Mouse (Mus musculus): ENCODE data around the gene Slc39a11. TPM values are rescaled to one million over a fixed set of nuclear protein-coding genes. Genes with fewer than 3 reads are reported as not detected.

Gene Slc39a11
- total RNA-seq, 2 experiments from 2014 or later = 24.8 to 36.9 TPM

- ATAC-seq (replicated peaks; ENCODE audit: poor library complexity, severe bottlenecking) = no peak
Observed at GRCm38 (mm10) chr11:113554194-113554593, 95.7 kb downstream of the Slc39a11 start.

DNA sequence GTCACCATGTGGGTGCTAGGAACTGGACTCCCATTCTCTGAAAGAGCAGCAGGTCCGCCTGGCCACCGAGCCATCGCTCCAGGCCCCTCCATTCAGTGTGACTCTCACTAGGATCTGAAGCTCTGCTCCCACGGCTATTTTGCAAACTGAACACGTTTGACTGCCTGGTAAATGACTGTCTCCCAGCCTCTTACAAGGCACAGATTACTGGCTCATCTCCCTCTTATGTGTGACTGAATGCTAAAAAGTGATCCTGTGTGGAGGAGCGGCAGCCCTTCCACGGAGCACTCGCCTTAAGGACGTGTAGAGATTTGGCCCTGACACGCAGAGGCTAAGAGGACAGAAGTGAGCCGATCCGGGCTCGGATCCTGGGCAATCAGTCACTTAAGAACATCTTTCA, 96.3 kb downstream of the Slc39a11 start:
- no peak for ATAC-seq (replicated peaks; ENCODE audit: poor library complexity, severe bottlenecking)

DNA sequence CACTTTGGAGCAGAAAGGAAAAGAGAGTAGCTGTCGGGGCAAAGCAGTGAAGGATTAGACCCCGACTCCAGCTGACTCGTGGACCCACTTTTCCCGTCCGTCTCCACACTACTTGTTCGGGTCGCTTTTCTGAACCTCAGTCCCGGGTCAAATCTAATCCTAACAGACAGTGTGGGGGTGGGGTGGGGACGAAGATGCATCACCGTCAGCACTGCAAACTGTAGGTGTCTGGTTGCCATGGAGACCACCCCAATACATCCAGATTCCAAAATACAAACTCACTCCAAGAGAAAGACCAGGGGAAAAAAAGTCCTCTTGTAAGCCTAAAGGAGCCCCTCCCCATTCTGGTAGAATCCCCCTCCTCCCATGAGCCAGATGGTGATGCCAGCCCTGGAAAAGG, 97.3 kb downstream of the Slc39a11 start:
- ATAC-seq (replicated peaks; ENCODE audit: poor library complexity, severe bottlenecking) = no peak

GRCm38 (mm10) chr11:113546217-113546877, 103.5 kb downstream of the Slc39a11 start:
- no peak for ATAC-seq (replicated peaks; ENCODE audit: poor library complexity, severe bottlenecking)

- ATAC-seq (replicated peaks; ENCODE audit: poor library complexity, severe bottlenecking) = peak; percentile 87
Observed at GRCm38 (mm10) chr11:113544017-113544640, 105.8 kb downstream of the Slc39a11 start.

DNA sequence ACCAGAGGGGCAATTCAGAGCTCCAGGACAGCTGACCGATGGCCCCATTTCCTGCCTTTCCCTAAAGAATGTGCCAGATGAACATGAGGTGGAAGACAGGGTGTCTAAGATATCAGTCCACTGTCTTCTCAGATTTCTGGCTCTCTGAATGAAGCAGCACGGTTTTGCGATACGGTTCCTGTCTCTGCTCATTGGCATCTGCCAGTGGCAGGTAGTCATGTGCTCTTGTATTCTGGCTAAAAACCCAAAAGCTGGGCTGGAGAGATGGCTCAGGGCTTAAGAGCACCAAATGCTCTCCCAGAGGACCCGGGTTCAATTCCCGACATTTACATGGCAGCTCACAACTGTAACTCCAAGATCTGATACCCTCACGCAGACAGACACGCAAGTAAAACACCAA, 108.8 kb downstream of the Slc39a11 start:
- ATAC-seq (replicated peaks; ENCODE audit: poor library complexity, severe bottlenecking) = no peak

DNA sequence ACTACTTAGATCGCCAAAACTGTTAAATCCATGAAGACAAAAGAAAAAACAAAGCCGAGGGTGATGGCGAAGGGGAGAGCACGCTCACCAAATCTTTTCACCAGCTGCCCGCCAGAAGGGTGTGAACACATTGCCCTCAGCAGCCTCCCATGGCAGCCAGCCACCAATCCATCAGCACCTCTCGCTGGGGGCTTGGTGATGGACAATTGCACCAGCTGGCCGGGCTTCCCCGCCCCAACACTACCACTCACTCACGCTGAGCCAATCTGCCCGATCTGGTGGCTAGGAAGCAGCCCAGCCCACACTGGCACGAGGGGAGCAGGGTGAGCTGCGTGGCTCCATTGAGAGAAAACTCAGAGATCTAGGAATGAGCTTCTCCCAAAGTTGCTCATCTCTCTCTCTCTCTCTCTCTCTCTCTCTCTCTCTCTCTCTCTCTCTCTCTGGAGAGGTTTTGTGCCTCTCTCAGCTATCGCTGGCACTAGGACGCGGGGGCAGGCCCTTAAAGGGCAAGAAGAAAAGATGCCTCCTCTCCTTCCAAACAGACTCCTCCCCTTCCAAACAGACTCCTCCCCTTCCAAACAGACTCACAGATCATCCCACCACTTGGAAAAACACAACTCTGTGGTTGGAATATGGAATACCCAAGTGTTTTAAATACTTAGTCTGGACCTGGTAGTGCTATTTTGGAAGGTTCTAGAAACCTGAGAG, 110.2 kb downstream of the Slc39a11 start:
- ATAC-seq (replicated peaks; ENCODE audit: poor library complexity, severe bottlenecking) = no peak

DNA sequence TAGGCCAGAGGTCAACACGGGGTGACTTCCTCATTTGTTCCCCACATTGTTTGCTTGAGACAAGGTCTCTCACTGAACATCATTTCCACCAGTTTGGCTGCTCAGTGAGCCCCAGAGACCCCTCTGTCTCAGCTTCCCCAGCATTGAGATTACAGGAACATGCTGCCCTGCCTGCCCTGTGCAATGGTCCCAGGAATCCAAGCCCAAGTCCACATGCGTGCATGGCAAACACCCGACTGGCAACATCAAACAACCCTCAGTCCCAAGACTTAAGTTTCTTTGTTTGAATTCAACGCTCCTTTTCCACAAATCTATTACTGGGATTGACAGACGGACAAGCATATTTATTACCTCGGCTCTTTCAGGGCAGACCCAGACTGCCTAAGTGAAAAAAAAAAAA, 110.8 kb downstream of the Slc39a11 start:
- ATAC-seq (replicated peaks; ENCODE audit: poor library complexity, severe bottlenecking) = no peak

GRCm38 (mm10) chr11:113538406-113538917, 111.4 kb downstream of the Slc39a11 start:
- ATAC-seq (replicated peaks; ENCODE audit: poor library complexity, severe bottlenecking) = no peak; the same call in 1 of the 2 replicates

DNA sequence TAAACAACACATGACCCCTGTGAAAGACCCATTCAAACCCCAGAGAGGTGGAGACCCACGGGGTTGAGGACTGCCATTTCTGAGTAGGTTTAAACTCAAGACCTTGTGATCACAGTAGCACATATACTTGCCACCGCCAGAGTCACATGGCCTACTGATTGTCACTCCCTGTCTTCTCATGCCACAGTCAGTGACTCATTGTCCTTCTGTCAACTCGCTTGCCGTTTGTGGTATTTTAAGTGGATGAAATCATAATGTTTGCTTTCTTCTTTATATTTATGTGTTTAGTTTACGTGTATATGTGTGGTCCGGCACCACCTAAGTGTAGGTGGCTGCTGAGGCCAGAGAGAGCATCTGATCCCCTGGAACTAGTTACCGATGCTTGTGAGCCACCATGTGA, 112.2 kb downstream of the Slc39a11 start:
- no peak for ATAC-seq (replicated peaks; ENCODE audit: poor library complexity, severe bottlenecking)

DNA sequence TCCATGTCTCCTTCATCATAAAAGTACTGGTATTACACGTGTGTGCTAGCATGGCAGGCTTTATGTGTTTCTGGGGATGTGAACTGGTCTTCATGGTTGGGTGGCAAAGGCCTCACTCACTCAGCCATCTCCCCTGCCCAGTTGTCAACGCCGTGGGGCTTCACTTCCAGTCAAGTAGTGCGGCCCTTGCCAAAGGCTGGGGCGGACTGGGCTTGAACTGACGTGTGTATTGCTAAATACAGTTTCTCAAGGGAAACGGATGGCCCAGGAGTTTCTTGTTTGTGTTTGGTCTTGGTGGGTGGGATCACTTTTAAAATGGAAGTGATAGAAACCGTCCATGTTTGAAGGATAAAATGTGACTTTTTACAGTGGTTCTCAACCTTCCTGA, 112.7 kb downstream of the Slc39a11 start:
- peak; percentile 54 for ATAC-seq (replicated peaks; ENCODE audit: poor library complexity, severe bottlenecking)

- peak; percentile 31 for ATAC-seq (replicated peaks; ENCODE audit: poor library complexity, severe bottlenecking)
Observed at GRCm38 (mm10) chr11:113536308-113537198, 113.3 kb downstream of the Slc39a11 start.

DNA sequence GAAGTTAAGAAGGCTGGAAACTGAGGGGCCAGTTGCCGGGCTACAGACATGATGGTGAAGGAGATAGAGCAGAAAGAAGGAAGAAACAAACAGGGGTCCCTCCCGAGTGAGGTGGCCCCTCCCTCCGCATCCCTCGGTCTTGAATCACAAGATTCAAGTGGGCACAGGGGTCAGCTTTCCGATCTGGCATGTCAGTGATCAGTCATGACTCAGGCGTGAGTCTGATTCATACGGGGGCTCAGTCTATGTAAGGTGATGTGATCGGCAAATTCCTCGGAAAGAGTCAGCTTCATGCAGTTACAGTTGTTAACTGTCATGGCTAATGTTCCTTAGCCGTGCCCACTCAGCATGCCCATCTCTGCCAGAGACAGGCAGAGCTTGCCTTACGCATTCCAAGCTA, 115.5 kb downstream of the Slc39a11 start:
- no peak for ATAC-seq (replicated peaks; ENCODE audit: poor library complexity, severe bottlenecking)

GRCm38 (mm10) chr11:113533931-113534330, 115.9 kb downstream of the Slc39a11 start:
- ATAC-seq (replicated peaks; ENCODE audit: poor library complexity, severe bottlenecking) = no peak

DNA sequence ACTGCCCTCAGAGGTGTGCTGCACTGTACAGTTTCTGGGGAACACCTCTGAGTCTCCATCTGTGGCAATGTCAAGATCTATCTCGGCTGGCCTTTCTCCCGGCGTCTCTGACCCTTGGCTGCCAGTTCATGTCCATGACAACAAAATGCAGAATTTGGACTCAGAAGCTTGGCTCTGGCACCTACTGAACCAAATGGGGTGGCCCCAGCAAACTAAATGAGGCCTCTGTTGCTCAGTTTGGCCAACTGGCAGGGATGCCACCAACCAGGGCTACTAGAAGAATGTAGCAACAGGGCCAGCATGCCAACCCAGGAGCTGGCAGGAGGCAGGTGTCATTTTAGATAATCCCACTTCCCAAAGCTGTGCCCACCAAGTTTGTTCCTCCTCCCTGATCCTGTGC, 121.5 kb downstream of the Slc39a11 start:
- no peak for ATAC-seq (replicated peaks; ENCODE audit: poor library complexity, severe bottlenecking)

- no peak for ATAC-seq (replicated peaks; ENCODE audit: poor library complexity, severe bottlenecking)
Observed at GRCm38 (mm10) chr11:113525731-113526130, 124.1 kb downstream of the Slc39a11 start.

GRCm38 (mm10) chr11:113522726-113523125, 127.2 kb downstream of the Slc39a11 start:
- ATAC-seq (replicated peaks; ENCODE audit: poor library complexity, severe bottlenecking) = no peak

DNA sequence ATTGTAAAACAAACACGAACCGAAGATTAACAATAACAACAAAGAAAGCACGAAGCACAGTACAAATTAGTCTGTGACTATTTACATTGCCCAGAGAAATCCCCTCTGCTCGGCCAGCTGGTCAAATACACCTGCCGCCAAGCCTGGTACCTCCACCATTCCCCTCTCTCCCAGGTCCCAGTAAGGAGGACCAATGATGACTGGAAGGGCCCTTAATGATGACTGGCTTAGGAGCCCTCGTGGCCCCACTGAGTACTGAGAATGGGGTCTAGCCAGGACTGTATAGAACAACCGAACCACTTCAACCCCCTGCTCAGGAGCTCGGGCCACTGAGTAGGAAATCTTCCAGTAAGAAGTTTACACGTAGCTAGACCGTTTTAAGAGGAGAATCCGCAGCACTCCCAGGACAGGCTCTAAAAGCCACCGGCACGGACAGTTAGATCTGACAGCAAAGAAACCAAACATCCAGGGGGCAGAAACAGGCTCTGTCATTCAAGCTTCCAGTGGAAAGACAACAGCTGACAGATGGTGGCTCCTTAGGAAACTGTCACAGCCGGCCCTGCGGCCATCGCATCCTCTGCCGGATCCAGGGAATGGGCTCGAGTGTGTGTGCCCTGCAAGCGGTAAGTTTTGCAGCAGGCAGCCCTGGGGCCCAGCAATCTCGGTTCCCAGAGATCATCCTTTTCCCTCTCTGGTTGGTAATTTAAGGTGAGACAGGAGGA, 128.2 kb downstream of the Slc39a11 start:
- no peak for ATAC-seq (replicated peaks; ENCODE audit: poor library complexity, severe bottlenecking)

DNA sequence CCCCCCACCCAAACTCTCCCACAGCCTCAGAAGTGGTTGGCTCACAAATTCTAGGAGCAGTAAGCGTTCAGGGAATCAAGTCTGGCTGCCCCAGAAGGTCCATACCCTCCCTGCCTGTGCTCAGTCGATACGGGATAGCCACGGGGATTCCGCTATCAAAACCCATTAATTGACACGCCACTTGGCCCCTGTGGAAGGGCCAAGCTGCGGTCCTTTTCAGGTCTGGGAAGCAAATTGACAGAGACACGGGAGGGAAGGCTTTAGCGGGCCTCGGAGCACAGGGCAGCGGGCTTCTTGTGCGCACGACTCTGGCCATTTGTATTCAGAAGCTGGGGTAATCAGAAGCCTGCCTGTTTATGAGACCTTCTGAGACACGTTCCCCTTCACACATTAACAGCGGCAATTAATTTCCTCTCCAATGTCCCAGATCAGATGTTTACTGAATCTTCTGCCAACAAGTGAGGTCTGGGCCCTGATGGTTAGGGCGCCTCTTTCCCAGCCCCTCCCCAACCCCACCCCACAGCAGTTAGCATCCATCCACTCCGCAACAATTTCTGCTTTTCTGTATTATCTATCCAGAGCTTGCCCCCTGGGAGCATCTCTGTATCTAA, 128.9 kb downstream of the Slc39a11 start:
- ATAC-seq (replicated peaks; ENCODE audit: poor library complexity, severe bottlenecking) = no peak
